Mouse (Mus musculus): ENCODE results near the gene Acap3. TPM values are rescaled to one million over a fixed set of nuclear protein-coding genes. Genes with fewer than 3 reads are reported as not detected.

Gene Acap3
- 71.0 and 77.0 TPM in 2 replicates for polyA plus RNA-seq (2015; fragmentation: Nextera tagmentation; extraction: Ambion mirVana)

DNA sequence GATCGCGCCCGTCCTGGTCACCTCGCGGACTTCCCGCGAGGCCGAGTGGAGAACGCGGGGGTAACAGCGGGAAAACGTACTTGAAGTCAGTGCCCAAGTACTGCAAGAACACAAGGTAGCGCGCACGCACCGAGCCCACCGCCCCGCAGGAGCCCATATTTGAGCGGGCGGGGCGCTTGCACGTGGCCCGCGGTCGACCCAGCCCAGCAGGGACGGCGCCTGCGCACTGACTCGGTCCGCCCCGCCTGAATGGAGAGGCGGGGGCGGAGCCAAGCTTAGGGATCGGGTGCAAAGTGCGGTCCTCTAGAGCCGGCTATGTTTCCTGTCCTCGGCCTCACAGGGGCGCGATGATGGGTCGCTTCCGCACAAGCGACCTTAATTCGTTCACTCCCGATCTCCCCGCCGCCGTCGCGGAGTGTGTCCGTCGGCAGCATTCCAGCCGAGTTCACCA is at the start of gene Acap3, which contains the start of gene Pusl1:
Acap3 (plus strand) TSS at position 272 of the 451 bp plus-strand sequence.
Pusl1 (minus strand) TSS at position 231 of the 451 bp plus-strand sequence.
- peaks cover 58% of the 10 kb centered on the region for H3K4me1 ChIP-seq (replicated peaks)

DNA sequence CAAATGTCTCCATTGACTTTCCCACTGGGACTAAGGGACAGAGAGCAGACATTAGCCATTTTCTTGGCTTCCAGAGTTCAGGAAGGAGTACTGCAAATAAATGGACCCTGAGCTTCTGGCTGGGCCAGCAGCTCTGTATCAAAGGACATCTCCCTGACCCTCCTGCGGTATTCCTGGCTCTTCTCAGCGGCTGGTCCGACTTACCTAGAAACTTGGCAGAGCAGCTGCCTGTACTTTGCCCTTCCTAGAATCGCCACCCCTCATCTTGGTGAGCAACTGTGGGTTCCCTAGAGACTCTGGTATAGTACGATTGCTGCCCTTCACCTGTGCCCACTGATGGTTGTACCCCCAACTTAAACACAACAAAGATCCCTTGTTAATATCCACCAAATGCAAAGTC is 48.4 kb upstream of the Acap3 start:
- peaks cover 22% of the 10 kb centered on the region for H3K27me3 ChIP-seq
- no peaks in the 10 kb centered on the region for H3K9me3 ChIP-seq
- no peak overlapping the region for H3K27ac ChIP-seq
- H3K9ac ChIP-seq, result no peak overlapping the region
- no peak for ATAC-seq (ENCODE audit: low FRiP score)
- no peak overlapping the region for H3K4me3 ChIP-seq
- WGBS, result 94% methylated on average over 5 of the region's 5 CpGs
- H3K4me2 ChIP-seq, result no peak overlapping the region
- no peaks in the 10 kb centered on the region for H3K36me3 ChIP-seq
- peaks cover 43% of the 10 kb centered on the region for H3K4me1 ChIP-seq (replicated peaks)

More for the DNA sequence above, at the start of gene Acap3, which contains the start of gene Pusl1:
- under 1% methylated on average over 52 of the region's 52 CpGs for WGBS
- Histone ChIP-seq H3K4me3 (peak within 1 kb of the TSS; percentile 93), H3K27me3 (no peaks in the 10 kb centered on the region), H3K36me3 (peaks cover 48% of the 10 kb centered on the region), H3K9me3 (no peaks in the 10 kb centered on the region), H3K4me2 (peak within 1 kb of the TSS; percentile 99), H3K27ac (peak within 1 kb of the TSS; percentile 99), H3K9ac (peak within 1 kb of the TSS; percentile 98)
- peak; percentile 84 for ATAC-seq (ENCODE audit: low FRiP score)

DNA sequence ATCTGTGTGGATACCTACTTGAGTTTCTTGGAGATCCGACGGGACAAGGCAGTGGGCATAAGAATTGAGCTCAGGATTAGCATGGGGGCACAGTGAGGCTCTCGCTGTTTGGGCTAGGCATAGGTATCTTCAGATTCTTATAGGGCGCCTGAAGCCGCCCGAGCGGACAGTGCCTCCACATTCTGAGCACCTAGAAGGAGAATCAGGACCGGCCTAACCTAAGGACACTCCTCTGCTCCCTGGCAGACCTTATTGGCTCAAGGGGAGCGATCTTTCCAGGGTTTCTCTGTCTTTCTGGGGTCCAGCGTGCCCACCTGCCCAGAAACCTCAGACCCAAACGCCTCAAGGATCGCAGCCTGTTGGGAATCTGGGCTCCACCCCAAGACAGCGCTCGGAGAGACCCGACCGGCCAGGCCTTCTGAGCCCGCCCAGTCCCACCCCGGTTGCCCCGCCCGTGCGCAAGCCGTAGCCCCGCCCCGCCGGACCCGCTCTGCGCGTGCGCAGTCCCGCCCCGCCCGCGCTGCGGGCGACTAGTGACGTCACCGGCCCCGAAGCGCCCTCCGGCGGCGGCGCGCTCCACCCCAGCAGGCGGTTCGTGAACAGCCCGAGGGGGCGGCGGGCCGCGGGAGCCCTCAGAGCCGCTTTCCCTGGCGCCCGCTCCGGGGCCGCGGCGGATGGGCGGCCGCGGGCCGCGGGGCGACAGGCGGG is 44.6 kb upstream of the Acap3 start, which contains the start of gene Dvl1:
Dvl1 (plus strand) TSS at position 532 of the 708 bp plus-strand sequence.
- peaks cover 54% of the 10 kb centered on the region for H3K4me1 ChIP-seq (replicated peaks)
- H3K4me2 ChIP-seq, result peak within 1 kb of the TSS; percentile 97
- no peaks in the 10 kb centered on the region for H3K36me3 ChIP-seq
- H3K9ac ChIP-seq, result peak within 1 kb of the TSS; percentile 95
- peak within 1 kb of the TSS; percentile 90 for H3K27ac ChIP-seq
- no peaks in the 10 kb centered on the region for H3K9me3 ChIP-seq
- peak within 1 kb of the TSS; percentile 92 for H3K4me3 ChIP-seq
- H3K27me3 ChIP-seq, result peaks cover 5% of the 10 kb centered on the region
- ATAC-seq (ENCODE audit: low FRiP score), result peak; percentile 87
- WGBS, result 3% methylated on average over 51 of the region's 65 CpGs

DNA sequence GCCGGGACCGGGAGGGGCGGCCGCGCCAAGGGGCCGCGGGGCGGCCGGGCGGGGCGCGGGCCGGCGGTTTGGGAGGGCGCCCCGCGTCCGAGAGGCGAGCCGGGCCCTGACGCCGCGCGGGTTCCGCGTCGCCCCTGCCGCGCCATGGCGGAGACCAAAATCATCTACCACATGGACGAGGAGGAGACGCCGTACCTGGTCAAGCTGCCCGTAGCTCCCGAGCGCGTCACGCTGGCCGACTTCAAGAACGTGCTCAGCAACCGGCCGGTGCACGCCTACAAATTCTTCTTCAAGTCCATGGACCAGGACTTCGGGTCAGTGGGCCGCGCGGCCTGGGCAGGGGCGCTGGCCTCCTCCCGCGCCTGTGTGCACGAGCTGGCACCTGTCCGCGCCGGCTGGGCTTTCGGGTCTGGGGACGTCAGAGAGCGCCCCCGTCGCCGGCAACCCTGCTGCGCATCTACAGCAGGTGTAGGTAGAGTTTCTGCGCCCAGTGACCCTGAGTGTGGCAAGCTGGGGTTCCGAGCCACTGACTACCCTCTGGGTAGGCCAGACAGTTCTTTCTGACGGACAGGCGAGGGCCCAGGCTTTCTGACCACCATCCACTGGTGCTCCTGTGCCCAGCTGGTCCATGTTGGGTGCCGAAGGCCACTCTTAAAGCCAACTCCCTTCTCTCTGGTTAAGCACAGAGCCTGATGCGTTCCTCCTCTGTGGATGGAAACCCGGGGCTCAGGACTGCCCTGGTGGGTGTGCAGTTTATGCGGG is 43.9 kb upstream of the Acap3 start:
- peaks cover under 1% of the 10 kb centered on the region; the same call in 1 of the 2 replicates for H3K27me3 ChIP-seq
- H3K9ac ChIP-seq, result peak overlapping the region; percentile 95
- H3K4me1 ChIP-seq (replicated peaks), result peaks cover 60% of the 10 kb centered on the region
- ATAC-seq (ENCODE audit: low FRiP score), result peak; percentile 55
- peak overlapping the region; percentile 90 for H3K27ac ChIP-seq
- no peaks in the 10 kb centered on the region for H3K9me3 ChIP-seq
- WGBS, result 1% methylated on average over 57 of the region's 69 CpGs
- peak overlapping the region; percentile 97 for H3K4me2 ChIP-seq
- H3K36me3 ChIP-seq, result no peaks in the 10 kb centered on the region; the same call in 1 of the 2 replicates
- peak overlapping the region; percentile 92 for H3K4me3 ChIP-seq

DNA sequence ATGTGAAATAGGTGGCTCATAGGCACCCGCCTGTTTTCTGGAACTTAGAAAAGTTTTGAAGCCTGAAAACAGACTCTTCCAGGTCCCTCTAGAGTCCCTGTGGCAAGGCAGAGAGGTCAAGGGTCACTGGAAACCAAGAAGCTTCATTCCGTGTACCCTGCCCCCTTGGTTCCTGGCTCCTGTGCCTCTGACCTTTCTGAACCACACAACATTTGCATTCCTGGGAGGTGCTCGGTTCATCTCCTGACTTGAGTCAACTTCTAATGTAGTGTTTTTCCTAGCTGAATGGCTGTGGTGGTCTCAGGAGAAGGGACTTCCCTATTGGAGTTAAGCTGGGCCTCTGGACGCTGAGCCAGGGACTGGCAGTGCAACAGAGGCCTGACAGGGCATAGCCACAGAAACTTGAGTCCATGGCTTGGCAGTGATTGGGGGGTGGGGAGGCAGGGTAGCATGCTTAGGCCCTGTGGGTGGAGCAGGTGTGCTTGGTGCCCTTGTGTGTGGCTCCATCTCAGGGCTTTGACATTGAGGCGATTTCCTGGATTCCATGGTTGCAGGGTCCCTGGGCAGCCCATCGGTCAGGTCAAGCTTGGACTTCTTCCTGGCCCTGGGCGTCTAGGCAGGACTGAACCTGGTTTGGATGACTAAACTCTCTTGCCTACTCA is 43.1 kb upstream of the Acap3 start:
- Histone ChIP-seq H3K4me2 (peak overlapping the region; percentile 97), H3K36me3 (peaks cover 7% of the 10 kb centered on the region), H3K4me3 (peak overlapping the region; percentile 92), H3K9ac (peak overlapping the region; percentile 95), H3K4me1 (replicated peaks) (peaks cover 60% of the 10 kb centered on the region), H3K9me3 (no peaks in the 10 kb centered on the region), H3K27ac (no peak overlapping the region), H3K27me3 (no peaks in the 10 kb centered on the region)
- WGBS, result 59% methylated on average over 7 of the region's 7 CpGs
- ATAC-seq (ENCODE audit: low FRiP score), result no peak

DNA sequence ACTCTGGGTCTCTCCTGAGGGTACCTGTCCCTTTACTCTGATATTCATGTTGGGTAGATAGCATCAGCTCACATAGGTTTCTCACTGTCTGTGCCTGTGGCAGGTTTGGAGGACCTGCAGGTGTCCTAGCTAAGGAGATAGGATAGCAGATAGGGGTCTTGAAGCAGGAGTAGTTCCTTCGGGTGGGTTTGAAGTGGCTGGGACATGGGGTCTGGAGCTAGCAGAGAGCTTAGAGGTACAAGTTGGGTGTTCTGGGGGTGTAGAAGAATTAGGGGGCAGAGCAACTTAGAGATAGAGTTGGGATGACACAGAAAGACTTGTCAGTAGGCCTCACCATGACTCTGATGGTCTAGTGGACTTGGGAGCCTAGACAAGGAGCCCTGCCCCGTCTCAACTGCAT is 42.2 kb upstream of the Acap3 start:
- H3K9me3 ChIP-seq, result no peaks in the 10 kb centered on the region
- peaks cover 15% of the 10 kb centered on the region for H3K36me3 ChIP-seq
- no peak for ATAC-seq (ENCODE audit: low FRiP score)
- peak overlapping the region; percentile 97 for H3K4me2 ChIP-seq
- H3K27me3 ChIP-seq, result no peaks in the 10 kb centered on the region
- peak overlapping the region; percentile 95 for H3K9ac ChIP-seq
- peak overlapping the region; percentile 92; the same call in 1 of the 2 replicates for H3K4me3 ChIP-seq
- peaks cover 60% of the 10 kb centered on the region for H3K4me1 ChIP-seq (replicated peaks)
- WGBS, result 93% methylated on average over 2 of the region's 2 CpGs
- no peak overlapping the region for H3K27ac ChIP-seq

DNA sequence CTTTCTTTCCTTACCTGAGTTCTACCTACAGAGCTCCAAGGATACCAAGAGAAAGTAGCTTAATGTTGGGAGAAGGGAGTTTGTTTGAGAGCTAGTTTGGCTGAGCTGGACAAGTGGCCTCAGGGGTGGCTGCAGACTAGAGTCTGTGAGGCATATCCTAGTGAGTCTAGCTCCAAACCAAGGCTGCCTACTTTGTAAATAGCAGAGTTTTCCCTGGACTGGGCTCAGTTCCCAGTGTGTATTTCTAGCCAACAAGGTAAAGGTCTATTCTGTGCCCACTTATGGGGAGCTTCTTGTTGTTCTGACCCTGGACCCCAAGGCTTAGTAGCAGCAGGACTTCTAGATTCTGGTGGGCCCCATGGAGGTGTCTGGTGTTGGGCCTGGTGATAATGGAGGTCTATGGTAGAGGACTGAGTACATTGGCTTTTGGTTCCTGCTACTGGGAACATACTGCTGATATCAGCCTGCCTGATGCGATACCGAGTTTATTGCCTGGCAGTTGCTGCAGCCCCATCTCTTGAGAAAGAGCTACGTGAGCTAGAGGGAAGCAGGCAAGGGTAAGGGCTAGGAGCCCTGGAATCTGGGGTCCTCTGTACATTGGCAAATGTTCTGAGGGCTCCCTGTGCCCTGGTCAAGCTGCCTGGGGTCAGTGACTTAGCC is 41.7 kb upstream of the Acap3 start:
- Histone ChIP-seq H3K4me2 (peak overlapping the region; percentile 97), H3K9ac (no peak overlapping the region; the same call in 1 of the 2 replicates), H3K27ac (no peak overlapping the region), H3K27me3 (no peaks in the 10 kb centered on the region), H3K4me3 (no peak overlapping the region), H3K36me3 (peaks cover 20% of the 10 kb centered on the region), H3K4me1 (replicated peaks) (peaks cover 60% of the 10 kb centered on the region), H3K9me3 (no peaks in the 10 kb centered on the region)
- 96% methylated on average over 3 of the region's 3 CpGs for WGBS
- ATAC-seq (ENCODE audit: low FRiP score), result no peak

DNA sequence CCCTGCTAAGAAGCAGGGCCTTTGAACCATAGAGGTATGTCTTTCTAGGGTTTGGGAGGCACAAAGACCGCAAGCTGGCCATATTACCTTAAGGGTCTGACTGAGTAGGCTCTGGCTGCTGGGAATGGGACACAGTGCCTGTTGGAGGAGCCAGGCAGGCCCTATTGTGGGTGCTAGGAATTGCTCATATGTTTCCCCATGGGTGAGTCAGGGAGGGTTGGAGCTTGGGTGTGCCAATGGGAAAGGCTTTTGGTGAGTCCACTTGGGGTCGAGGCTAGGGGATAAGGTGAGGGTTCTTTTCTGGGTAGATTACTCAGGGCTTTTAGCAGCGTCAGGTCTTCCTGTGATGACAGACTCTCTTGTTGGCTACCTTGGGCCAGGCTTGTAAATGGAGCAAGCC is 40.3 kb upstream of the Acap3 start:
- H3K4me1 ChIP-seq (replicated peaks), result peaks cover 55% of the 10 kb centered on the region
- WGBS, result 95% methylated on average over 3 of the region's 3 CpGs
- ATAC-seq (ENCODE audit: low FRiP score), result no peak
- H3K36me3 ChIP-seq, result peaks cover 35% of the 10 kb centered on the region
- no peak overlapping the region for H3K9ac ChIP-seq
- no peaks in the 10 kb centered on the region for H3K27me3 ChIP-seq
- no peak overlapping the region for H3K4me2 ChIP-seq
- H3K27ac ChIP-seq, result no peak overlapping the region
- H3K9me3 ChIP-seq, result no peaks in the 10 kb centered on the region
- no peak overlapping the region for H3K4me3 ChIP-seq

DNA sequence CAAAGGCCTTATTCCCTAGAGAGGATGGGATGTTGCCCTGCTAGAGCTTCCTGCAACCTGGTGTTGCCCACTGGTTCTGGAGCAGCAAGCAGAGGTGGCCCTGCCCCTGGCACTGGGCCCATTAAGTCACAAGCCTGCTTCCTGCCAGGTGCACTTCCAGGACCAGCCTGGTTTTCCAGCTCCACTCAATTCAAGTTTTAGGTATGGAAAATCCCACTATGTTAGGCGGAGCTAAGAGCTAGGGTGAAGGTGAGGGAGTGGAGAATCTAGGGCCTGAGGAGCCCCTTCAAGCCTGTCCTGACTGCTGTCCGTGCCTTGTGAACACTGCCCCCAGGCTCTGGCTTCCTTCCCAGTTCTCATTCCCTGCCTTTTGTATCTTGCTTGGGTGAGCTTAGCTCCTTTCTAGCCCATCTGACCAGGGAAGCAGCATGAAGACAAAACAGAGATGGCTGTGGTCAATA is 39.6 kb upstream of the Acap3 start:
- no peaks in the 10 kb centered on the region for H3K9me3 ChIP-seq
- H3K4me2 ChIP-seq, result no peak overlapping the region
- H3K9ac ChIP-seq, result 0 out of 2 replicates have a peak overlapping the region, but pooled peaks have one; percentile 35
- H3K27ac ChIP-seq, result no peak overlapping the region
- peaks cover 49% of the 10 kb centered on the region for H3K4me1 ChIP-seq (replicated peaks)
- WGBS, result 87% methylated on average over 2 of the region's 2 CpGs
- peaks cover 41% of the 10 kb centered on the region for H3K36me3 ChIP-seq
- no peaks in the 10 kb centered on the region for H3K27me3 ChIP-seq
- no peak overlapping the region for H3K4me3 ChIP-seq
- ATAC-seq (ENCODE audit: low FRiP score), result no peak

DNA sequence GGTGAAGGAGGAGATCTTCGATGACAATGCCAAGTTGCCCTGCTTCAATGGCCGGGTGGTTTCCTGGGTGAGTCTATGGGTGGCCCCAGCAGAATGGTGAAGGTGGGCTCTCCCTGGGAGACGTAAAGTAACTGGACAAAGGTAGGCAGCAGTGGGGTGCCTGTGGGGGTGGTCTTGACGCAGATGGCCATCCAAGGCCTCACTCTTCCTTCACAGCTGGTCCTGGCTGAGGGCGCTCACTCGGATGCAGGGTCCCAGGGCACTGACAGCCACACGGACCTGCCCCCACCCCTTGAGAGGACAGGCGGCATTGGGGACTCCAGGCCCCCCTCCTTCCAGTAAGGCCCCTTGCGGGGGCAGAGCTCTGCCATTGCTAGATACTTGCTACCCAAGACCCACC is 38.2 kb upstream of the Acap3 start:
- no peak for ATAC-seq (ENCODE audit: low FRiP score)
- no peak overlapping the region for H3K4me2 ChIP-seq
- H3K27me3 ChIP-seq, result no peaks in the 10 kb centered on the region
- 93% methylated on average over 9 of the region's 9 CpGs for WGBS
- no peak overlapping the region for H3K4me3 ChIP-seq
- no peak overlapping the region for H3K9ac ChIP-seq
- no peak overlapping the region for H3K27ac ChIP-seq
- H3K9me3 ChIP-seq, result no peaks in the 10 kb centered on the region
- peaks cover 42% of the 10 kb centered on the region for H3K4me1 ChIP-seq (replicated peaks)
- H3K36me3 ChIP-seq, result peaks cover 55% of the 10 kb centered on the region

DNA sequence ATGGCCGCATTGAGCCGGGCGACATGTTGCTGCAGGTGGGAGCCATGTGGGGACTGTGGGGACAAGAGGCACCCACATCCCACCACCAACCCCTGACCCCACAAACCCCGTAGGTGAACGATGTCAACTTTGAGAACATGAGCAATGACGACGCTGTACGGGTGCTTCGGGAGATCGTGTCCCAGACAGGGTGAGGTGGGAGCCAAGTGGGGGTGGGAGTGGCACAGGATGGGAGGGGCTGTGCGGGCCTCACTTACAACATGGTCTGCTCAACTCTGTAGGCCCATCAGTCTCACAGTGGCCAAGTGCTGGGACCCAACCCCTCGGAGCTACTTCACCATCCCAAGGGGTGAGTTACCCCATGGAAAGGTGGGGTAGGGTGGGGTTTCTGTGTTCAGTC is 36.6 kb upstream of the Acap3 start:
- Histone ChIP-seq H3K36me3 (peaks cover 71% of the 10 kb centered on the region), H3K4me1 (replicated peaks) (peaks cover 26% of the 10 kb centered on the region), H3K9ac (no peak overlapping the region), H3K27me3 (no peaks in the 10 kb centered on the region), H3K4me2 (no peak overlapping the region), H3K9me3 (no peaks in the 10 kb centered on the region), H3K27ac (no peak overlapping the region), H3K4me3 (no peak overlapping the region)
- WGBS, result 97% methylated on average over 12 of the region's 12 CpGs
- ATAC-seq (ENCODE audit: low FRiP score), result no peak

All from hindbrain, embryonic 13.5 days (tissue).